Mouse (Mus musculus): ENCODE measurements at regions not wholly inside any gene's neighbourhood (a gene's known extent, or its start where the extent isn't known, plus 50 kb on each side); places are given as distances from the start of the nearest gene placed in this dataset.

GRCm38 (mm10) chr1:154118374-154119004, 82.5 kb upstream of the Zfp648 start:
- DNase-seq, result peak; percentile 37

DNA sequence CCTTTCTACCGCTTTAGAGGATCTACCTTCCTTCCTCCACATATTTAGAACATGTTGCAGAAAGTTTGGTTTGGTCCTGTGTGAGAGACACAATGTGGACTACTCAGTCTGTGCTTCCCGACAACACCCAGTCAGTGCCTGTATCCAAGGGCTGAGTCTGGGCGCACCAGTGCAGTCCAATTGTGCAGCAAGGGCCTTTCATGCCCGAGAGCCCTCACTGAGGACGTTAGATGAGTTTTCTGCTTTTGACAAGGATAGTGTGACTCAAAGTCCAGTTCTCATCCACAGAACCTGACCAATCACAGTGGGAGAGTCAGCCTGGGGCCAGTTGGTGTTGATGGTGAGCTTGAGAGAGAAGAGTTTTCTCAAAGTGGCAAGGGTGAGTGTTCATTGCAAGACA, 81.4 kb upstream of the Zfp648 start:
- DNase-seq, result no peak

DNA sequence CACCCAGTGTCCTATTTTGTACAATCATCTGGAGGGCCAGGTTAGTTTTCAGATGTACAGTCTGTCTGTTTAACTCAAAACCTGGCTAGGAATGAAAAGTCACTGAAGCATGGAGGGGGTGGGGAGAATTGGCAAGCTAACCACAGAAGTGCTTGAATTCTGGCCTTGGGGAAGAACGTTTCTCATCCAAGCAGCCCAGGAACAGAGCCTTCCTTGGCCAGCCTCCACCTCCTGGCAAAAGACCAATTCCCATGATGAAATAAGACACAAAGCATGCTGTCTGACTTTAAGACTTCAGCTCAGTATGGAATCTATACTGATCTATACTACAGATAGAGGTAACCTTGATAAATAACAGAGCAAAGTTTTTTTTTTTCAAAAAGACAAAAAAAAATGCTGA, 80.3 kb upstream of the Zfp648 start:
- peak; percentile 53 for DNase-seq

DNA sequence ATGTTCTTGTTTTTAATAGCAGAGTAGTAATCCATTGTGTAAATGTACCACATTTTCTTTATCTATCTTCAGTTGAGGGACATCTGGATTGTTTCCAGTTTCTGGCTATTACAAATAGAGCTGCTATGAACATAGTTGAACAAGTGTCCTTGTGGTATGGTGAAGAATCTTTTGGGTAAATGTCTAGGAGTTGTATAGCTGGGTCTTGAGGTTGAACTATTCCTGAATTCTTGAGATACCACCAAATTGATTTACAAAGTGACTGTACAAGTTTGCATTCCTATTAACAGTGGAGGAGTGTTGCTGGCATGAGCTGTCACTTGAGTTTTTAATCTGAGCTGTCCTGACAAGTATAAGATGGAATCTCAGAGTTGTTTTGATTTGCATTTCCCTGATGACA, 76.0 kb upstream of the Zfp648 start:
- no peak for DNase-seq

DNA sequence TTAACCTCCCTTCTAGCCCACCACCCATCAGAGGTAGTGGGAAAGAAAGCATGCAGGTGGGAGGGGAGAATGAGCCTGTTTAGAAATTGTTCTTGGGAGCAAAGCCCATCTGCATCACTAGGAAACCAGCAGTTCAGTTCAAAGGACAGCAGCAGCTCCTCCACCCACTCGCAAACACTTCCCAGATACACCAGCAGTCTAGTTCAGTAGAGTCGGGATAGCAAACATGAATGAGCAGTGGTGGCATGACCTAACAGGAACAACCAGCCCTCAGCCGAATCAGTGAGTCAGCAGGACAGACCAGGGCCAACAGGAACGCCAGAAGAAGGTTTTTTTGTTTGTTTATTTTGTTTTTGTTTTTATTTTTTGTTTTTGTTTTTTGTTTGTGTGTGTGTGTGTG, 74.5 kb upstream of the Zfp648 start:
- DNase-seq, result no peak

GRCm38 (mm10) chr1:154139488-154139887, 61.5 kb upstream of the Zfp648 start:
- DNase-seq, result peak; percentile 41

GRCm38 (mm10) chr1:154143691-154144090, 57.3 kb upstream of the Zfp648 start:
- DNase-seq, result no peak

GRCm38 (mm10) chr1:154147001-154147571, 53.9 kb upstream of the Zfp648 start:
- no peak for DNase-seq

DNA sequence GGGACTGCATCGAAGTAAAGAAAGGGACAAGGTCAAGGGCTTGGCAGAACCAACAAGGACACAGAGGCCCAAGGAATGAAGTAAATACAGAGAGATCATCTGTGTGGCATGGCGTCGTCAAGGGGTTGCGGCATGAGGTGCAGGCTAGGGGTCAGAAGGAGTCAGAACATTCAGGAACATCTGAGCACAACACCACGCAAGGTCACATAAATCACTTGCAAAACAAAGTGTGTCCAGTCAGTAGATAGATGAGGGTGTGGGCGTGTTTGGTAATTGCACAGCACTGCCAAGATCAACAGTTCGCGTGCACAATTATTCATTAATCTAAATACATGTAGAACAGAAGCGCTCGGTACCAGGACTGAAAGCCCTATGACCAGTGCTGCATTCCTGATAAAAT, 52.0 kb upstream of the Zfp648 start:
- no peak for DNase-seq

- DNase-seq, result no peak
These were observed 51.4 kb upstream of the Zfp648 start for GRCm38 (mm10) chr1:154149431-154150143.

DNA sequence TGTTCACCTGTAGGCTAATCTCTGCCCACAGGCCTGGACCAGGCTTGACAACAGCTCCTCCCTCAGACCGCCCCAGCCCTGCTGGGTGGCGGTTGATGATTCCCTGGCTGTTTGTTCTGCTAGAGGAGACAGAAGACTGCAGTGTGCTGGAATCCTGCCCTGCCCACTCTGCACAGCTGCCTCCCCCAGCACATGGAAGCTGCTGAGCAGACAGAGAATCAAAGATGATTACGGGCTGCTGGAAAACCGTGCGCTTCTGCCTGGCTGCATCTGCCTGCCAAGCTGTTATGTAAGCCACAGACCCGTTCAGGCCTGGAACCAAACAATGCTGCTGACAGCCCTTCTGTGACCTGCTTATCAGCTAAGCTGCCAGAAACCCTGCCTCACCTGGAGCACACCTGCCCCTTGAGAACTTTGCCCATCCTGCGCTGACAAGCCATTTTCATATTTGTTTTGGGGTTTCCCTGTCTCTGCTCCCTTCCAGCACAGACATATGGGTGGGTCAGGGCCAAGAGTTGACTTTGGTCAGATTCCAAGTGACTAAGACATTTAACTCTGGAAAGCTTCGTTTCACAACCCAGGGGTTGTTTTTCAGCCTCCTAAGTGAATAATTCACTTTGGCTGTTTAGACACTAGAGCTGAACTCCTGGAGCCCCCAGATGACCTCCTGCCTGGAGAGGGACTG, 50.7 kb upstream of the Zfp648 start:
- DNase-seq, result peak; percentile 76

All from cerebellum, adult 11-12 months (tissue).